Mouse (Mus musculus) spleen, adult 18-20 months (tissue): ENCODE data around the gene Mup20.
"Not testable (repeated sequence)": the region's sequence is repeated elsewhere in the genome, so short reads cannot be mapped to it uniquely, and the experiment has no call there.

Source experiments
- DNase-seq, 2 experiments: peaks; one replicate each; pipeline ENCODE4 v3.0.0; 2022; ENCODE audit warnings: mixed read lengths in 2 of 2

The Mup20 gene

GRCm38 (mm10) chr4:62054058-62054457 is at the start of gene Mup20:
Gene Mup20, minus strand, starts transcription at chr4:62054158.
- not testable (repeated sequence) for DNase-seq

GRCm38 (mm10) chr4:62103366-62103765 is 49.4 kb upstream of the Mup20 start:
- DNase-seq: not testable (repeated sequence)

GRCm38 (mm10) chr4:62087953-62088352 is 34.0 kb upstream of the Mup20 start:
- DNase-seq: no peak

GRCm38 (mm10) chr4:62087241-62087640 is 33.3 kb upstream of the Mup20 start, which contains the start of gene Mup3:
Gene Mup3, minus strand, starts transcription at chr4:62087342.
- no peak for DNase-seq

- DNase-seq: no peak
Observed at GRCm38 (mm10) chr4:62082755-62083154, 28.8 kb upstream of the Mup20 start.

GRCm38 (mm10) chr4:62075126-62075525 is 21.2 kb upstream of the Mup20 start:
- DNase-seq: no peak

- not testable (repeated sequence) for DNase-seq
Observed at GRCm38 (mm10) chr4:62054780-62055179, 822 bp upstream of the Mup20 start.

GRCm38 (mm10) chr4:62026281-62026680 is 27.7 kb downstream of the Mup20 start:
- no peak for DNase-seq

GRCm38 (mm10) chr4:62024256-62024959 is 29.6 kb downstream of the Mup20 start:
- DNase-seq: no peak

GRCm38 (mm10) chr4:62023646-62024045 is 30.3 kb downstream of the Mup20 start:
- no peak for DNase-seq

GRCm38 (mm10) chr4:62023120-62023519 is 30.8 kb downstream of the Mup20 start:
- no peak for DNase-seq

- not testable (repeated sequence) for DNase-seq
Observed at GRCm38 (mm10) chr4:62020511-62020910, 33.4 kb downstream of the Mup20 start.
